Mouse (Mus musculus): ENCODE data around the gene Foxred2.

GRCm38 (mm10) chr15:77911065-77911464, 45.5 kb downstream of the Foxred2 start:
- TF ChIP-seq ZNF384 (IDR thresholded peaks at IDR 0.05; ENCODE audit: low read depth, low read length): no peak
- no peak for TF ChIP-seq ZC3H11A (IDR thresholded peaks at IDR 0.05; ENCODE audit: borderline replicate concordance, low read depth, low read length)

All from ES-E14 (cell line).